Mouse (Mus musculus) limb, embryonic 14.5 days (tissue): ENCODE measurements around the gene Gramd2. TPM values are rescaled to one million over a fixed set of nuclear protein-coding genes. Genes with fewer than 3 reads are reported as not detected.

Experiments used
- ATAC-seq: fragments of 200-750 bp; cut with Nextera tagmentation; 2 replicates; pipeline ENCODE4 v1.8.0; 2017; ENCODE audit warnings: low read depth, moderate number of reproducible peaks, moderate TSS enrichment; ENCODE audit not compliant: low FRiP score
- DNase-seq: peaks from one replicate; pipeline ENCODE4 v3.0.0-alpha.2; 2015; ENCODE audit warnings: low spot score
- H3K27ac ChIP-seq: fragments of 300-500 bp; sonication (generic); replicated peaks from 2 replicates; pipeline ENCODE4 v1.5.1; 2014; ENCODE audit warnings: low read depth, mild to moderate bottlenecking, low read length, moderate library complexity, mixed read lengths
- H3K27me3 ChIP-seq: fragments of 300-500 bp; sonication (generic); 2 replicates; pipeline ENCODE4 v1.6.1; 2014; ENCODE audit warnings: low read length, mixed read lengths; ENCODE audit not compliant: control insufficient read depth, insufficient read depth
- H3K36me3 ChIP-seq: fragments of 300-500 bp; sonication (generic); 2 replicates; pipeline ENCODE4 v1.6.1; 2014; ENCODE audit warnings: mild to moderate bottlenecking, low read length, moderate library complexity, mixed read lengths; ENCODE audit not compliant: control insufficient read depth, insufficient read depth
- H3K4me1 ChIP-seq: fragments of 300-500 bp; sonication (generic); 2 replicates; pipeline ENCODE4 v1.6.1; 2014; ENCODE audit warnings: antibody characterized with exemption, low read length, mixed read lengths; ENCODE audit not compliant: control insufficient read depth, insufficient read depth
- H3K4me2 ChIP-seq: fragments of 300-500 bp; sonication (generic); replicated peaks from 2 replicates; pipeline ENCODE4 v1.6.1; 2014; ENCODE audit warnings: low read depth, mild to moderate bottlenecking, low read length, moderate library complexity; ENCODE audit not compliant: severe bottlenecking
- H3K4me3 ChIP-seq: fragments of 300-500 bp; sonication (generic); replicated peaks from 2 replicates; pipeline ENCODE4 v1.5.1; 2014; ENCODE audit warnings: low read length
- H3K9ac ChIP-seq: fragments of 300-500 bp; sonication (generic); 2 replicates; pipeline ENCODE4 v1.6.1; 2014; ENCODE audit warnings: mild to moderate bottlenecking, low read depth, low read length, moderate library complexity; ENCODE audit not compliant: severe bottlenecking
- H3K9me3 ChIP-seq: fragments of 300-500 bp; sonication (generic); 2 replicates; pipeline ENCODE4 v1.6.1; 2016; ENCODE audit warnings: low read length; ENCODE audit not compliant: control insufficient read depth
- POLR2A ChIP-seq: fragments of 200-500 bp; IDR thresholded peaks from 2 replicates; pipeline ENCODE4 v1.8.0; 2012; ENCODE audit warnings: inconsistent platforms, mild to moderate bottlenecking, moderate library complexity, borderline replicate concordance; ENCODE audit not compliant: insufficient read depth, insufficient read length; ENCODE audit errors: extremely low read depth
- WGBS: fragments of 180-500 bp; shearing (Covaris S2); extraction: QIAGEN DNeasy Blood & Tissue Kit; methylation state at CpG from one replicate; pipeline ENCODE4 v1.1.7; 2014; 5-methylcytosine and 5-hydroxymethylcytosine counted together
- polyA plus RNA-seq, 2 experiments: library from polyadenylated mRNA; depleted of rRNA in 1 of 2; stranded (reverse) in 1 of 2; unstranded in 1 of 2; fragments of >200 nt; fragmentation: Nextera tagmentation in 1 of 2; extraction: Ambion mirVana in 1 of 2; gene quantifications; 2 replicates each; pipeline versions ENCODE4 v1.2.1 to v1.2.3; 2012 to 2014

Gene Gramd2
- polyA plus RNA-seq, 2 experiments, result 3.1 to 10.5 TPM

DNA sequence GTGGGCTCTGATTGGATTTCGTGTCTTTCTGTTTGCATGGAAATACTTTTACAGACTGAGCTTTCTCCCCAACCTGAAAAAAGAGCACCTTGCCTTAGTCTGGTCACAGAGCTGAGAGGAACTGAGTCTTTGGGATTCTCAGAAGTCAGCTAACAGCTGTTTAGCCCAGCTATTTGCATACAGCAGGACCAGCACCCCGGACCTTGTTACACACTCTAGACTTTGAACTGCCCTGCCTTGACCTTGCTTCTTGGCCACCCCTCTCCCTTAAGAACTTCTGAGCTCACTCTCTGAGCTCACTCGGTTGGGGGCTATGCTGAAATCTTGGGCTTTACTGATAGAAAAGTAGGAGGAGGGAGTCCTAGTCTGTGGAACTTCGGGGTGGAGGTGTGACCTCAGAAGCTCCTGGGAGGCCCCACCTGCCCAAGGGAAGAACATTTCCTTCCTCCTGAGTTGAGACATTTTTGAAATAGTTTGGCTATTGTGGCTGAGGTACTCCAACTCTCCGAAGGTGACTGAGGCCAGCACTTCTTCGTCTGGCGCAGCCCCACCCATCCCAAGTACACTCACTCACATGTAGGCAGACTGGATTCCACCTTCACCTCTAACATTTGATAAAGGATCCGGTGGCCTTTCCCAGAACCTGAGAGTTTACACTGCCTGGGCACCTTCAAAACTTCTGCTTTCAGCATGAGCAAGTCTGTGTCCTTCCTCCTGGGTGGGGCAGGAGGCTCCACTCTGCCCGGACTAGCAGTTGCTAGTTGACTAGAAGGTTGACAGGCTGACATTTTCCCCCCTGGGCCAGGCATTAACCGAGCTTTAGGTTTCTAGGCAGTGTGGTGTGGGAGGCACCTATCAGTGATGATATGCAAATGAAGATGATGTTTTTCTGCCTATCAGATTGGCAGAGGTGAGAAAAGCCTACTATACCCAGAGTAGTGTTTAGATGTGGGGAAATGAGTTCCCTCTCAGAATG lies 27.2 kb downstream of the Gramd2 start:
- no peak for DNase-seq
- Histone ChIP-seq H3K36me3 (no peaks in the 10 kb centered on the region), H3K4me1 (no peaks in the 10 kb centered on the region), H3K9ac (no peak overlapping the region), H3K4me2 (no peak overlapping the region), H3K4me3 (no peak overlapping the region), H3K27ac (no peak overlapping the region), H3K9me3 (no peaks in the 10 kb centered on the region), H3K27me3 (no peaks in the 10 kb centered on the region)
- no peak for ATAC-seq
- no peak for TF ChIP-seq POLR2A
- WGBS, result 59% methylated on average over 10 of the region's 10 CpGs

DNA sequence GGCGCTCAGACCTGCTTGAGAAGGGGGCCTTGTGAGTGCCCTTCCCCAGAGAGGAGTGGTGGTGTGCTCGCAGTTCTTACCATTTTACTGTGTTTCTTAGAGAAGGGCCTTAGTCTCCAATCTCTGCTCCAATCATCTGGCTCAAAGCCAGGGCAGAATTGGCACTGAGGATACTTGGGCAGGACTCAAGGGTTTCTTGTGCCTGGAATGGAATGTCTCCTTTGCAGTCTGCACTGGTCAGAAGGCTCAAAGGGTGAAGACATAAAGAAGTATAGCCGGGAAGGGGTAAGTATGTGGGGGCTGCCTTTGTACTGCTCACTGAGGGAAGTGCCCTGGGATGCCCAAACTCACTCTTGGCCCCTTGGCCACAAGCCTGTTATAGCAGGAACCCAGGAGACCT lies 29.3 kb downstream of the Gramd2 start:
- H3K4me1 ChIP-seq, result no peaks in the 10 kb centered on the region
- H3K4me3 ChIP-seq, result no peak overlapping the region
- no peak for TF ChIP-seq POLR2A
- H3K36me3 ChIP-seq, result no peaks in the 10 kb centered on the region
- no peak overlapping the region for H3K9ac ChIP-seq
- 84% methylated on average over 3 of the region's 3 CpGs for whole genome bisulfite sequencing
- no peaks in the 10 kb centered on the region for H3K9me3 ChIP-seq
- H3K27me3 ChIP-seq, result no peaks in the 10 kb centered on the region
- H3K27ac ChIP-seq, result no peak overlapping the region
- ATAC-seq (no peak), DNase-seq (no peak)
- no peak overlapping the region for H3K4me2 ChIP-seq

GRCm38 (mm10) chr9:59716275-59716898 lies 36.4 kb downstream of the Gramd2 start:
- DNase-seq, result no peak
- Histone ChIP-seq H3K4me1 (no peaks in the 10 kb centered on the region), H3K27ac (no peak overlapping the region), H3K9ac (no peak overlapping the region), H3K27me3 (no peaks in the 10 kb centered on the region), H3K4me2 (no peak overlapping the region), H3K4me3 (no peak overlapping the region), H3K9me3 (no peaks in the 10 kb centered on the region), H3K36me3 (no peaks in the 10 kb centered on the region)
- no peak for ATAC-seq
- TF ChIP-seq POLR2A, result no peak
- 66% methylated on average over 7 of the region's 7 CpGs for WGBS

DNA sequence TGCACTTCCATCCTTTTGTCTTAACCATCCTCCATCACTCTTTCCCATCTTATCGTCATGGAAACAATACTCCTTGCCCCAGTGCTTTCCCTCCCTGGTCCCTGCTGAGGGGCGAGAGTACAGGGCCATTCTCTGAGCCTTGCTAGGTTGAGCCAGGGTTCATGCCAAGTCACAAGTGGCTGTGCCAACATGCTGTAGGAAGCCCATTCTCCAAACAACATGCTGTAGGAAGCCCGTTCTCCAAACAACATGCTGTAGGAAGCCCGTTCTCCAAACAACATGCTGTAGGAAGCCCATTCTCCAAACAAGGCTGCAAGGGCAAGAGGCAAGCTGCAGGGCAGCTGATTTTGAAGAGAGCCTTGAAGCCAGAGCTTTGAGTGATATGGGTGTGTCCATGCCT lies 38.3 kb downstream of the Gramd2 start:
- Histone ChIP-seq H3K4me3 (no peak overlapping the region), H3K4me2 (no peak overlapping the region), H3K27me3 (no peaks in the 10 kb centered on the region), H3K36me3 (no peaks in the 10 kb centered on the region), H3K4me1 (no peaks in the 10 kb centered on the region), H3K9me3 (no peaks in the 10 kb centered on the region), H3K27ac (no peak overlapping the region), H3K9ac (no peak overlapping the region)
- ATAC-seq, result no peak
- DNase-seq, result no peak
- no peak for TF ChIP-seq POLR2A
- 94% methylated on average over 4 of the region's 4 CpGs for WGBS

- Histone ChIP-seq H3K4me1 (peaks cover 9% of the 10 kb centered on the region; the same call in 1 of the 2 replicates), H3K27ac (no peak overlapping the region), H3K4me3 (no peak overlapping the region), H3K9ac (no peak overlapping the region), H3K4me2 (no peak overlapping the region), H3K36me3 (no peaks in the 10 kb centered on the region), H3K27me3 (no peaks in the 10 kb centered on the region), H3K9me3 (no peaks in the 10 kb centered on the region)
- no peak for TF ChIP-seq POLR2A
- DNase-seq (no peak), ATAC-seq (no peak)
- WGBS, result 89% methylated on average over 5 of the region's 5 CpGs
Measured at GRCm38 (mm10) chr9:59721144-59721543, 41.2 kb downstream of the Gramd2 start.
